Comparison of ENCODE assay signal across 19 mouse cellular contexts in genomic region chrX:103427677-103428076, GRCm38 (mm10). TPM values are rescaled to one million over a fixed set of nuclear protein-coding genes. Genes with fewer than 3 reads are reported as not detected.
"Had no signal": no experiment of that assay in that cellular context is flagged by ENCODE, and none has a peak within 500 bp of the region (broad histone marks: within the 10 kb centered on the region; RNA-seq: fewer than 3 reads in every experiment).

No protein-coding gene starts in this region.

- H3K27ac ChIP-seq: kidney, postnatal 0 days; limb, embryonic 15.5 days; liver, embryonic 12.5 days; midbrain, embryonic 13.5 days; neural tube, embryonic 15.5 days had no signal

- H3K9ac ChIP-seq: limb, embryonic 15.5 days; liver, embryonic 12.5 days; midbrain, embryonic 13.5 days; neural tube, embryonic 15.5 days had no signal

- ATAC-seq: liver, embryonic 12.5 days; midbrain, embryonic 13.5 days had no signal

- H3K9me3 ChIP-seq: limb, embryonic 15.5 days; liver, embryonic 12.5 days; midbrain, embryonic 13.5 days; neural tube, embryonic 15.5 days had no signal

- H3K36me3 ChIP-seq: limb, embryonic 15.5 days; liver, embryonic 12.5 days; midbrain, embryonic 13.5 days; neural tube, embryonic 15.5 days had no signal

- DNase-seq: kidney, adult 18-20 months; right cerebral cortex, adult 18-20 months; right cerebral cortex, postnatal 25 days; thymus, postnatal 4 days had no signal

- H3K4me2 ChIP-seq: limb, embryonic 15.5 days; liver, embryonic 12.5 days; midbrain, embryonic 13.5 days; neural tube, embryonic 15.5 days had no signal

- H3K4me1 ChIP-seq: limb, embryonic 15.5 days; liver, embryonic 12.5 days; midbrain, embryonic 13.5 days; neural tube, embryonic 15.5 days had no signal

- H3K4me3 ChIP-seq: limb, embryonic 15.5 days; liver, embryonic 12.5 days; midbrain, embryonic 13.5 days; myocyte; neural tube, embryonic 15.5 days had no signal

RNA-seq across cellular contexts. Expression of gene Gm26992, which starts 5.9 kb away (rescaled TPM):
- total RNA-seq: left cerebral cortex, postnatal 14 days had no signal
- polyA plus RNA-seq: kidney, postnatal 0 days; limb, embryonic 11.5 days; limb, embryonic 15.5 days; liver, embryonic 12.5 days; liver, embryonic 16.5 days; lung, embryonic 16.5 days; midbrain, embryonic 13.5 days; myocyte; neural tube, embryonic 11.5 days; neural tube, embryonic 15.5 days; small intestine, adult 2 months; stomach, embryonic 16.5 days; thymus, postnatal 0 days had no signal

RNA-seq across cellular contexts. Expression of gene Tsx, which starts 13.4 kb away (rescaled TPM):
- total RNA-seq: left cerebral cortex, adult 18-20 months had no signal
- polyA plus RNA-seq: liver, embryonic 12.5 days; liver, embryonic 16.5 days; myocyte had no signal
